Mouse (Mus musculus) kidney, embryonic 14.5 days (tissue): Measurements from ENCODE around the gene Hsf3. TPM values are rescaled to one million over a fixed set of nuclear protein-coding genes. Genes with fewer than 3 reads are reported as not detected.
"Not testable (repeated sequence)": the region's sequence is repeated elsewhere in the genome, so short reads cannot be mapped to it uniquely, and the experiment has no call there.

ENCODE experiments used
- ATAC-seq: fragments of 200-750 bp; cut with Nextera tagmentation; 2 replicates; pipeline ENCODE4 v1.8.0; 2017; ENCODE audit warnings: moderate number of reproducible peaks, mild to moderate bottlenecking, moderate TSS enrichment, moderate library complexity; ENCODE audit not compliant: low FRiP score, low TSS enrichment
- H3K27ac ChIP-seq: fragments of 300-500 bp; sonication (generic); 2 replicates; pipeline ENCODE4 v1.5.1; 2014; ENCODE audit warnings: low read depth, mild to moderate bottlenecking, low read length, moderate library complexity, mixed read lengths
- H3K27me3 ChIP-seq: fragments of 300-500 bp; sonication (generic); 2 replicates; pipeline ENCODE4 v1.6.1; 2014; ENCODE audit warnings: mild to moderate bottlenecking, low read length; ENCODE audit not compliant: control insufficient read depth, insufficient read depth
- H3K36me3 ChIP-seq: fragments of 300-500 bp; sonication (generic); 2 replicates; pipeline ENCODE4 v1.6.1; 2014; ENCODE audit warnings: low read length, mixed read lengths; ENCODE audit not compliant: control insufficient read depth, insufficient read depth
- H3K4me1 ChIP-seq: fragments of 300-500 bp; sonication (generic); 2 replicates; pipeline ENCODE4 v1.6.1; 2014; ENCODE audit warnings: low read length, mixed read lengths; ENCODE audit not compliant: control insufficient read depth, insufficient read depth
- H3K4me2 ChIP-seq: fragments of 300-500 bp; sonication (generic); replicated peaks from 2 replicates; pipeline ENCODE4 v1.6.1; 2014; ENCODE audit warnings: low read depth, mild to moderate bottlenecking, low read length
- H3K4me3 ChIP-seq: fragments of 300-500 bp; sonication (generic); 2 replicates; pipeline ENCODE4 v1.5.1; 2014; ENCODE audit warnings: mild to moderate bottlenecking, low read length
- H3K9ac ChIP-seq: fragments of 300-500 bp; sonication (generic); 2 replicates; pipeline ENCODE4 v1.6.1; 2014; ENCODE audit warnings: low read depth, mild to moderate bottlenecking, low read length, moderate library complexity
- H3K9me3 ChIP-seq: fragments of 300-500 bp; sonication (generic); 2 replicates; pipeline ENCODE4 v1.6.1; 2016; ENCODE audit warnings: low read length; ENCODE audit not compliant: control insufficient read depth
- WGBS: fragments of 180-500 bp; shearing (Covaris S2); extraction: QIAGEN DNeasy Blood & Tissue Kit; methylation state at CpG from one replicate; pipeline ENCODE4 v1.1.7; 2014; 5-methylcytosine and 5-hydroxymethylcytosine counted together
- polyA plus RNA-seq: library from polyadenylated mRNA; unstranded; fragments of >200 nt; fragmentation: Nextera tagmentation; extraction: Ambion mirVana; gene quantifications from 2 replicates; pipeline ENCODE4 v1.2.1, GENCODE M21; 2014

Hsf3 gene
- 0.14 and 0.34 TPM in 2 replicates for polyA plus RNA-seq

GRCm38 (mm10) chrX:96456201-96456963 is at the start of gene Hsf3:
Hsf3 (minus strand) TSS chrX:96456294.
- Histone ChIP-seq H3K36me3 (no peaks in the 10 kb centered on the region), H3K4me3 (peak within 1 kb of the TSS; percentile 41), H3K9me3 (no peaks in the 10 kb centered on the region), H3K9ac (peak within 1 kb of the TSS; percentile 50; the same call in 1 of the 2 replicates), H3K4me2 (peak within 1 kb of the TSS; percentile 38), H3K27me3 (no peaks in the 10 kb centered on the region), H3K27ac (no peak within 1 kb of the TSS), H3K4me1 (no peaks in the 10 kb centered on the region)
- ATAC-seq: peak; percentile 93
- 29% methylated on average over 9 of the region's 9 CpGs for WGBS

GRCm38 (mm10) chrX:96501580-96501979 is 45.5 kb upstream of the Hsf3 start:
- no peaks in the 10 kb centered on the region for H3K4me1 ChIP-seq
- no peaks in the 10 kb centered on the region for H3K27me3 ChIP-seq
- no peak overlapping the region for H3K9ac ChIP-seq
- no peak overlapping the region for H3K4me3 ChIP-seq
- no peak overlapping the region for H3K4me2 ChIP-seq
- no peaks in the 10 kb centered on the region for H3K9me3 ChIP-seq
- no peak for ATAC-seq
- no peak overlapping the region for H3K27ac ChIP-seq
- no peaks in the 10 kb centered on the region for H3K36me3 ChIP-seq
- 50% methylated on average over 1 of the region's 1 CpGs for WGBS

- ATAC-seq: peak; percentile 60; the same call in 1 of the 2 replicates
- H3K4me2 ChIP-seq: peak within 1 kb of the TSS; percentile 38
Measured at GRCm38 (mm10) chrX:96455149-96455548, 945 bp downstream of the Hsf3 start, which contains the start of gene Heph. Heph (plus strand) TSS chrX:96455359.

GRCm38 (mm10) chrX:96419383-96419782 is 36.7 kb downstream of the Hsf3 start:
- Histone ChIP-seq H3K27me3 (no peaks in the 10 kb centered on the region), H3K9me3 (no peaks in the 10 kb centered on the region), H3K9ac (no peak overlapping the region), H3K27ac (no peak overlapping the region), H3K4me2 (no peak overlapping the region), H3K4me3 (no peak overlapping the region), H3K4me1 (no peaks in the 10 kb centered on the region), H3K36me3 (no peaks in the 10 kb centered on the region)
- no peak for ATAC-seq

More at GRCm38 (mm10) chrX:96455149-96455548, 945 bp downstream of the Hsf3 start, which contains the start of gene Heph:
- H3K27ac ChIP-seq: no peak within 1 kb of the TSS
- WGBS: 61% methylated on average over 2 of the region's 2 CpGs
- peak within 1 kb of the TSS; percentile 50; the same call in 1 of the 2 replicates for H3K9ac ChIP-seq
- H3K27me3 ChIP-seq: no peaks in the 10 kb centered on the region
- no peaks in the 10 kb centered on the region for H3K36me3 ChIP-seq
- peak within 1 kb of the TSS; percentile 41 for H3K4me3 ChIP-seq
- H3K4me1 ChIP-seq: no peaks in the 10 kb centered on the region
- no peaks in the 10 kb centered on the region for H3K9me3 ChIP-seq

- no peaks in the 10 kb centered on the region for H3K4me1 ChIP-seq
- H3K36me3 ChIP-seq: no peaks in the 10 kb centered on the region
- H3K27me3 ChIP-seq: no peaks in the 10 kb centered on the region
- 53% methylated on average over 1 of the region's 1 CpGs for WGBS
- no peak for ATAC-seq
- no peak overlapping the region for H3K4me3 ChIP-seq
- H3K4me2 ChIP-seq: no peak overlapping the region
- H3K27ac ChIP-seq: no peak overlapping the region
- H3K9me3 ChIP-seq: no peaks in the 10 kb centered on the region
- H3K9ac ChIP-seq: no peak overlapping the region
Measured at GRCm38 (mm10) chrX:96417733-96418132, 38.4 kb downstream of the Hsf3 start.

GRCm38 (mm10) chrX:96416970-96417369 is 39.1 kb downstream of the Hsf3 start:
- Histone ChIP-seq H3K4me1 (no peaks in the 10 kb centered on the region), H3K4me2 (no peak overlapping the region), H3K27ac (no peak overlapping the region), H3K9me3 (no peaks in the 10 kb centered on the region), H3K27me3 (no peaks in the 10 kb centered on the region), H3K36me3 (no peaks in the 10 kb centered on the region), H3K4me3 (no peak overlapping the region), H3K9ac (no peak overlapping the region)
- no peak for ATAC-seq
- 88% methylated on average over 1 of the region's 1 CpGs for WGBS

GRCm38 (mm10) chrX:96415351-96415750 is 40.7 kb downstream of the Hsf3 start:
- not testable (repeated sequence) for H3K9me3 ChIP-seq, H3K36me3 ChIP-seq, H3K9ac ChIP-seq, H3K27me3 ChIP-seq, H3K4me1 ChIP-seq, H3K27ac ChIP-seq, H3K4me2 ChIP-seq, ATAC-seq, H3K4me3 ChIP-seq
- WGBS: 80% methylated on average over 4 of the region's 4 CpGs

GRCm38 (mm10) chrX:96339108-96339507 is 117.0 kb downstream of the Hsf3 start:
- no peaks in the 10 kb centered on the region for H3K36me3 ChIP-seq
- ATAC-seq: no peak
- WGBS: 58% methylated on average over 2 of the region's 2 CpGs

GRCm38 (mm10) chrX:96329764-96330163 is 126.3 kb downstream of the Hsf3 start:
- Histone ChIP-seq H3K4me3 (no peak overlapping the region), H3K9me3 (no peaks in the 10 kb centered on the region), H3K4me2 (no peak overlapping the region), H3K27me3 (no peaks in the 10 kb centered on the region), H3K27ac (no peak overlapping the region), H3K9ac (no peak overlapping the region), H3K36me3 (no peaks in the 10 kb centered on the region), H3K4me1 (no peaks in the 10 kb centered on the region)
- WGBS: 56% methylated on average over 4 of the region's 4 CpGs
- no peak for ATAC-seq

More at GRCm38 (mm10) chrX:96339108-96339507, 117.0 kb downstream of the Hsf3 start:
- H3K9me3 ChIP-seq: no peaks in the 10 kb centered on the region
- H3K27ac ChIP-seq: no peak overlapping the region
- no peaks in the 10 kb centered on the region for H3K27me3 ChIP-seq
- H3K4me3 ChIP-seq: no peak overlapping the region
- no peaks in the 10 kb centered on the region for H3K4me1 ChIP-seq
- H3K4me2 ChIP-seq: no peak overlapping the region
- H3K9ac ChIP-seq: no peak overlapping the region
